Mouse (Mus musculus): ENCODE data around the gene Ptprs. TPM values are rescaled to one million over a fixed set of nuclear protein-coding genes. Genes with fewer than 3 reads are reported as not detected.
A peak's percentile ranks its signal among the peaks of the same experiment; 100 is the strongest.

Ptprs gene
- polyA plus RNA-seq, 1 experiment from 2014 or later = 73.5 TPM

GRCm38 (mm10) chr17:56427857-56428256 is 48.4 kb downstream of the Ptprs start:
- peaks cover 29% of the 10 kb centered on the region for H3K27me3 ChIP-seq (ENCODE audit: insufficient read depth, poor library complexity, severe bottlenecking)
- H3K36me3 ChIP-seq = peaks cover 57% of the 10 kb centered on the region
- no peaks in the 10 kb centered on the region for H3K9me3 ChIP-seq
- H3K4me1 ChIP-seq = peaks cover 17% of the 10 kb centered on the region
- no peak overlapping the region for H3K27ac ChIP-seq
- H3K4me3 ChIP-seq = no peak overlapping the region
- WGBS = 68% methylated on average over 28 of the region's 28 CpGs
- no peak for DNase-seq (ENCODE audit: low spot score)

- H3K9me3 ChIP-seq = no peaks in the 10 kb centered on the region
- DNase-seq (ENCODE audit: low spot score) = no peak
- peak overlapping the region; percentile 71 for H3K4me3 ChIP-seq
- WGBS = 31% methylated on average over 3 of the region's 3 CpGs
- H3K4me1 ChIP-seq = peaks cover 17% of the 10 kb centered on the region
- H3K36me3 ChIP-seq = peaks cover 64% of the 10 kb centered on the region
- peak overlapping the region; percentile 84 for H3K27ac ChIP-seq
- H3K27me3 ChIP-seq (ENCODE audit: insufficient read depth, poor library complexity, severe bottlenecking) = peaks cover 29% of the 10 kb centered on the region
Observed at GRCm38 (mm10) chr17:56425941-56426340, 50.3 kb downstream of the Ptprs start.

- H3K36me3 ChIP-seq = peaks cover 68% of the 10 kb centered on the region
- peaks cover 17% of the 10 kb centered on the region for H3K4me1 ChIP-seq
- peaks cover 29% of the 10 kb centered on the region for H3K27me3 ChIP-seq (ENCODE audit: insufficient read depth, poor library complexity, severe bottlenecking)
- under 1% methylated on average over 47 of the region's 47 CpGs for WGBS
- peak overlapping the region; percentile 84 for H3K27ac ChIP-seq
- no peaks in the 10 kb centered on the region for H3K9me3 ChIP-seq
- peak overlapping the region; percentile 71 for H3K4me3 ChIP-seq
- no peak for DNase-seq (ENCODE audit: low spot score)
Observed at GRCm38 (mm10) chr17:56425584-56425914, 50.7 kb downstream of the Ptprs start.

- Histone ChIP-seq H3K27ac (peak overlapping the region; percentile 84), H3K4me1 (peaks cover 17% of the 10 kb centered on the region), H3K4me3 (peak overlapping the region; percentile 71), H3K9me3 (no peaks in the 10 kb centered on the region), H3K36me3 (peaks cover 74% of the 10 kb centered on the region), H3K27me3 (ENCODE audit: insufficient read depth, poor library complexity, severe bottlenecking) (peaks cover 29% of the 10 kb centered on the region)
- 8% methylated on average over 77 of the region's 77 CpGs for WGBS
- peak; percentile 85 for DNase-seq (ENCODE audit: low spot score)
Observed at GRCm38 (mm10) chr17:56424726-56425583, 51.3 kb downstream of the Ptprs start.

GRCm38 (mm10) chr17:56420022-56420421 is 56.3 kb downstream of the Ptprs start:
- H3K9me3 ChIP-seq = no peaks in the 10 kb centered on the region
- H3K36me3 ChIP-seq = peaks cover 91% of the 10 kb centered on the region
- WGBS = 95% methylated on average over 2 of the region's 2 CpGs
- H3K27me3 ChIP-seq (ENCODE audit: insufficient read depth, poor library complexity, severe bottlenecking) = no peaks in the 10 kb centered on the region
- no peak overlapping the region for H3K4me3 ChIP-seq
- peaks cover 4% of the 10 kb centered on the region for H3K4me1 ChIP-seq
- H3K27ac ChIP-seq = no peak overlapping the region
- DNase-seq (ENCODE audit: low spot score) = no peak

GRCm38 (mm10) chr17:56418304-56418703 is 58.0 kb downstream of the Ptprs start:
- Histone ChIP-seq H3K9me3 (no peaks in the 10 kb centered on the region), H3K27ac (no peak overlapping the region), H3K4me3 (no peak overlapping the region), H3K4me1 (no peaks in the 10 kb centered on the region), H3K27me3 (ENCODE audit: insufficient read depth, poor library complexity, severe bottlenecking) (no peaks in the 10 kb centered on the region), H3K36me3 (peaks cover 97% of the 10 kb centered on the region)
- no peak for DNase-seq (ENCODE audit: low spot score)
- 86% methylated on average over 12 of the region's 12 CpGs for WGBS

GRCm38 (mm10) chr17:56414785-56415184 is 61.5 kb downstream of the Ptprs start:
- Histone ChIP-seq H3K27ac (no peak overlapping the region), H3K4me3 (no peak overlapping the region), H3K36me3 (peaks cover 93% of the 10 kb centered on the region), H3K27me3 (ENCODE audit: insufficient read depth, poor library complexity, severe bottlenecking) (no peaks in the 10 kb centered on the region), H3K9me3 (no peaks in the 10 kb centered on the region), H3K4me1 (peaks cover 6% of the 10 kb centered on the region)
- DNase-seq (ENCODE audit: low spot score) = no peak
- WGBS = 93% methylated on average over 9 of the region's 9 CpGs

- peaks cover 18% of the 10 kb centered on the region for H3K4me1 ChIP-seq
- H3K27ac ChIP-seq = no peak overlapping the region
- H3K4me3 ChIP-seq = no peak overlapping the region
- 85% methylated on average over 13 of the region's 13 CpGs for WGBS
- DNase-seq (ENCODE audit: low spot score) = no peak
- H3K9me3 ChIP-seq = no peaks in the 10 kb centered on the region
- H3K27me3 ChIP-seq (ENCODE audit: insufficient read depth, poor library complexity, severe bottlenecking) = no peaks in the 10 kb centered on the region
- H3K36me3 ChIP-seq = peaks cover 76% of the 10 kb centered on the region
Observed at GRCm38 (mm10) chr17:56413113-56413512, 63.2 kb downstream of the Ptprs start.

- no peaks in the 10 kb centered on the region for H3K27me3 ChIP-seq (ENCODE audit: insufficient read depth, poor library complexity, severe bottlenecking)
- no peaks in the 10 kb centered on the region for H3K9me3 ChIP-seq
- 87% methylated on average over 7 of the region's 7 CpGs for WGBS
- H3K36me3 ChIP-seq = peaks cover 59% of the 10 kb centered on the region
- peaks cover 34% of the 10 kb centered on the region for H3K4me1 ChIP-seq
- DNase-seq (ENCODE audit: low spot score) = no peak
- no peak overlapping the region for H3K4me3 ChIP-seq
- no peak overlapping the region for H3K27ac ChIP-seq
Observed at GRCm38 (mm10) chr17:56411437-56411836, 64.8 kb downstream of the Ptprs start.

- H3K9me3 ChIP-seq = no peaks in the 10 kb centered on the region
- WGBS = 35% methylated on average over 8 of the region's 8 CpGs
- H3K36me3 ChIP-seq = peaks cover 48% of the 10 kb centered on the region
- H3K4me1 ChIP-seq = peaks cover 36% of the 10 kb centered on the region
- H3K27ac ChIP-seq = peak overlapping the region; percentile 42; the same call in 1 of the 2 replicates
- no peaks in the 10 kb centered on the region for H3K27me3 ChIP-seq (ENCODE audit: insufficient read depth, poor library complexity, severe bottlenecking)
- DNase-seq (ENCODE audit: low spot score) = no peak
- H3K4me3 ChIP-seq = 0 out of 2 replicates have a peak overlapping the region, but pooled peaks have one; percentile 15
Observed at GRCm38 (mm10) chr17:56409759-56410158, 66.5 kb downstream of the Ptprs start.

GRCm38 (mm10) chr17:56408965-56409625 is 67.2 kb downstream of the Ptprs start:
- 36% methylated on average over 13 of the region's 13 CpGs for WGBS
- Histone ChIP-seq H3K4me1 (peaks cover 36% of the 10 kb centered on the region), H3K27ac (peak overlapping the region; percentile 42), H3K36me3 (peaks cover 48% of the 10 kb centered on the region), H3K9me3 (no peaks in the 10 kb centered on the region), H3K27me3 (ENCODE audit: insufficient read depth, poor library complexity, severe bottlenecking) (no peaks in the 10 kb centered on the region), H3K4me3 (0 out of 2 replicates have a peak overlapping the region, but pooled peaks have one; percentile 15)
- DNase-seq (ENCODE audit: low spot score) = no peak

- Histone ChIP-seq H3K4me3 (peak overlapping the region; percentile 16; the same call in 1 of the 2 replicates), H3K9me3 (no peaks in the 10 kb centered on the region), H3K4me1 (peaks cover 36% of the 10 kb centered on the region), H3K36me3 (peaks cover 47% of the 10 kb centered on the region), H3K27me3 (ENCODE audit: insufficient read depth, poor library complexity, severe bottlenecking) (no peaks in the 10 kb centered on the region), H3K27ac (peak overlapping the region; percentile 72)
- WGBS = 33% methylated on average over 8 of the region's 8 CpGs
- DNase-seq (ENCODE audit: low spot score) = no peak
Observed at GRCm38 (mm10) chr17:56407379-56407778, 68.9 kb downstream of the Ptprs start.

- Histone ChIP-seq H3K4me1 (peaks cover 36% of the 10 kb centered on the region), H3K27ac (peak overlapping the region; percentile 72), H3K27me3 (ENCODE audit: insufficient read depth, poor library complexity, severe bottlenecking) (no peaks in the 10 kb centered on the region), H3K9me3 (no peaks in the 10 kb centered on the region), H3K4me3 (peak overlapping the region; percentile 16; the same call in 1 of the 2 replicates), H3K36me3 (peaks cover 47% of the 10 kb centered on the region)
- DNase-seq (ENCODE audit: low spot score) = no peak
- WGBS = 50% methylated on average over 4 of the region's 4 CpGs
Observed at GRCm38 (mm10) chr17:56406878-56407277, 69.4 kb downstream of the Ptprs start.
